Mouse (Mus musculus) ES-Bruce4 (cell line): ENCODE measurements around the gene Foxd1. TPM values are rescaled to one million over a fixed set of nuclear protein-coding genes. Genes with fewer than 3 reads are reported as not detected.

Source experiments
- H3K27ac ChIP-seq: 2 replicates; pipeline ENCODE4 v1.5.1; 2012; ENCODE audit warnings: low read length, inconsistent platforms; ENCODE audit not compliant: insufficient read depth
- H3K27me3 ChIP-seq: 2 replicates; pipeline ENCODE4 v1.6.1; 2012; ENCODE audit warnings: mild to moderate bottlenecking, low read length, inconsistent platforms; ENCODE audit not compliant: control insufficient read depth, poor library complexity, insufficient read depth, severe bottlenecking
- H3K36me3 ChIP-seq: 2 replicates; pipeline ENCODE4 v1.6.1; 2012; ENCODE audit warnings: inconsistent platforms, mild to moderate bottlenecking, low read length, moderate library complexity; ENCODE audit not compliant: control insufficient read depth, poor library complexity, insufficient read depth, severe bottlenecking
- H3K4me1 ChIP-seq: one replicate; pipeline ENCODE4 v1.8.1; 2011; ENCODE audit warnings: low read length; ENCODE audit not compliant: control insufficient read depth, insufficient read depth
- H3K4me3 ChIP-seq: 2 replicates; pipeline ENCODE4 v1.5.1; 2011; ENCODE audit warnings: low read depth, mild to moderate bottlenecking, low read length
- H3K9ac ChIP-seq: 2 replicates; pipeline ENCODE4 v1.6.1; 2012; ENCODE audit warnings: low read depth, mild to moderate bottlenecking, inconsistent platforms; ENCODE audit not compliant: poor library complexity, severe bottlenecking
- H3K9me3 ChIP-seq: replicated peaks from 2 replicates; pipeline ENCODE4 v1.6.1; 2012; ENCODE audit warnings: mild to moderate bottlenecking, low read length, inconsistent platforms; ENCODE audit not compliant: control insufficient read depth, poor library complexity, insufficient read depth, severe bottlenecking
- CTCF ChIP-seq: IDR thresholded peaks from one replicate; pipeline ENCODE4 v1.8.1; 2011; ENCODE audit warnings: low read depth, low read length
- EP300 ChIP-seq: IDR thresholded peaks from 2 replicates; pipeline ENCODE4 v1.6.1; 2011; ENCODE audit warnings: low read depth, low read length; ENCODE audit not compliant: insufficient read depth
- POLR2A ChIP-seq: IDR thresholded peaks from one replicate; pipeline ENCODE4 v1.8.1; 2011; ENCODE audit warnings: low read length; ENCODE audit not compliant: insufficient read depth
- polyA plus RNA-seq: library from polyadenylated mRNA; stranded (reverse); fragments of >200 nt; gene quantifications from 2 replicates; pipeline ENCODE4 v1.2.4, GENCODE M21; 2011; ENCODE audit warnings: low read depth; ENCODE audit not compliant: missing spikeins, insufficient read depth, insufficient read length

Gene Foxd1
- polyA plus RNA-seq, 1 experiment, result not detected

- H3K36me3 ChIP-seq, result peaks cover 74% of the 10 kb centered on the region
Measured at GRCm38 (mm10) chr13:98311597-98311996, 42.4 kb upstream of the Foxd1 start.

GRCm38 (mm10) chr13:98313631-98314030, 40.4 kb upstream of the Foxd1 start:
- H3K9ac ChIP-seq, result no peak overlapping the region
- peaks cover 63% of the 10 kb centered on the region for H3K36me3 ChIP-seq
- H3K4me3 ChIP-seq, result no peak overlapping the region
- TF ChIP-seq EP300 (no peak), CTCF (no peak), POLR2A (no peak)
- H3K27me3 ChIP-seq, result no peaks in the 10 kb centered on the region
- no peak overlapping the region for H3K27ac ChIP-seq
- H3K9me3 ChIP-seq, result no peaks in the 10 kb centered on the region
- H3K4me1 ChIP-seq, result no peaks in the 10 kb centered on the region

More at GRCm38 (mm10) chr13:98311597-98311996, 42.4 kb upstream of the Foxd1 start:
- H3K27me3 ChIP-seq, result no peaks in the 10 kb centered on the region
- TF ChIP-seq EP300 (no peak), POLR2A (no peak), CTCF (no peak)
- peak overlapping the region; percentile 32; the same call in 1 of the 2 replicates for H3K27ac ChIP-seq
- H3K4me3 ChIP-seq, result no peak overlapping the region
- no peaks in the 10 kb centered on the region for H3K4me1 ChIP-seq
- H3K9ac ChIP-seq, result no peak overlapping the region
- no peaks in the 10 kb centered on the region for H3K9me3 ChIP-seq

GRCm38 (mm10) chr13:98315124-98315523, 38.9 kb upstream of the Foxd1 start:
- H3K9ac ChIP-seq, result peak overlapping the region; percentile 100

GRCm38 (mm10) chr13:98316140-98316479, 37.9 kb upstream of the Foxd1 start:
- H3K4me3 ChIP-seq, result peak overlapping the region; percentile 89
- peak overlapping the region; percentile 30; the same call in 1 of the 2 replicates for H3K27ac ChIP-seq
- no peaks in the 10 kb centered on the region for H3K4me1 ChIP-seq
- no peaks in the 10 kb centered on the region for H3K9me3 ChIP-seq
- H3K9ac ChIP-seq, result peak overlapping the region; percentile 100
- H3K36me3 ChIP-seq, result peaks cover 42% of the 10 kb centered on the region
- H3K27me3 ChIP-seq, result no peaks in the 10 kb centered on the region
- TF ChIP-seq POLR2A, result no peak
- TF ChIP-seq CTCF, result no peak
- TF ChIP-seq EP300, result no peak

More at GRCm38 (mm10) chr13:98315124-98315523, 38.9 kb upstream of the Foxd1 start:
- no peaks in the 10 kb centered on the region for H3K27me3 ChIP-seq
- peak overlapping the region; percentile 42 for H3K4me3 ChIP-seq
- peaks cover 52% of the 10 kb centered on the region for H3K36me3 ChIP-seq
- TF ChIP-seq CTCF (no peak), POLR2A (no peak), EP300 (no peak)
- H3K9me3 ChIP-seq, result no peaks in the 10 kb centered on the region
- H3K27ac ChIP-seq, result no peak overlapping the region
- H3K4me1 ChIP-seq, result no peaks in the 10 kb centered on the region

- TF ChIP-seq POLR2A (no peak), EP300 (no peak), CTCF (no peak)
- Histone ChIP-seq H3K9me3 (no peaks in the 10 kb centered on the region), H3K9ac (peak within 1 kb of the TSS; percentile 100), H3K4me3 (peak within 1 kb of the TSS; percentile 89), H3K27me3 (no peaks in the 10 kb centered on the region), H3K27ac (peak within 1 kb of the TSS; percentile 90), H3K36me3 (peaks cover 37% of the 10 kb centered on the region), H3K4me1 (no peaks in the 10 kb centered on the region)
Measured at GRCm38 (mm10) chr13:98316480-98317245, 37.4 kb upstream of the Foxd1 start, which contains the start of gene Btf3. Btf3 (minus strand) TSS chr13:98317006.

GRCm38 (mm10) chr13:98317246-98317677, 36.8 kb upstream of the Foxd1 start:
- no peak for TF ChIP-seq EP300
- no peak for TF ChIP-seq POLR2A
- no peaks in the 10 kb centered on the region for H3K27me3 ChIP-seq

More at GRCm38 (mm10) chr13:98317246-98317677, 36.8 kb upstream of the Foxd1 start:
- Histone ChIP-seq H3K9ac (peak overlapping the region; percentile 100), H3K9me3 (no peaks in the 10 kb centered on the region), H3K4me1 (no peaks in the 10 kb centered on the region), H3K36me3 (peaks cover 31% of the 10 kb centered on the region), H3K4me3 (peak overlapping the region; percentile 84), H3K27ac (peak overlapping the region; percentile 90)
